Mouse (Mus musculus): ENCODE data around the gene Tox2.

The Tox2 gene

DNA sequence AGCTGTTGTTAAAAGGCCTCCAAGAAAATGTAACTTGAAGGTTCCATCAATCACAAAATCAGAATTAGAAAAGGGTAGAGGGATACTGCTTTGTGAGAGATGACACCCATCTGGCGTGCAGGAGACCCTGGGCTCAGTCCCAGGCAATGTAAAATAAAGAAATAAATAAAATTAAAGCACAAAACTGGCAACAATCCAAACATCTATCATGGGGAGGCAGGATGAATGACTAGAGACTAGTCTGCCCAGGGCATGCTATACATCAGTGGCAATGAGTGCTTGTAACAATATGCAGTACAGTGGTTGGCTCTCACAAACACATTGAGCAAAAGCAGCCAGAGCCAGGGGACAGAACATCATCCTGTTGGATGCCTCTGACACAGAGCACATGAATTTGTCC lies 53.8 kb downstream of the Tox2 start:
- no peak for DNase-seq (ENCODE audit: low spot score)

DNA sequence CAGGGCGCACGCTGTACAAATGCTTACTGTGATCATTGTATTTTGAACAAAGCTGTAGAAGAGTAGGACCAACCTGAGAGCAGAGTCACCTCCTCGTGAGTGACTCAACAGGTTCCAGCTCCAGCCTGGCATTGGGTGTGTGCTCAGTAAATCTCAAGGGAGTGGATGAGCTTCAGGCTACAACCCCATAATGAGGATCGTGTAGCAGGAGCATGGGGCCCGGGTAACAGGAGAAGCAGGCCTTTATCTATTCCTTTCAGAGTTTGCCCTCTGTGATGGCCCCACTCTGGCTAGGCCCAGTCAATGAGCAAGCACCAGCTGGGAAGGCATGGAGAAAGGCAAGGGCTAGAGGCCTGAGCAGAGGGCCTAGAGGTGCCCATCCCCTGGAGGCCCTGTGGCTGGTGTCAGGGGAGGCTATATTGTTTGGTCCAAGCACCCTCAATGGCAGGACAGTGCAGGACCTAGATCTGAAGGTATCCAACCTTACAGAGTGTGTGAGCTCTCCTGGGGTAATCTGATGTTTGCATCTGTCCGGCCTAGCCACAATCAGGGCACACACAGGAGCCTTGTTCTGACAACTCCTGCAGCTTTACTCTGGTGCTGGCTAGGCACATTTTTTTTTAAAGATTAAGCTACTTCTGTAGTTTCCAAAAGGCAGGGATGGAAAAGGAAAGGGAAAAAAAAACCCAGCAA lies 58.6 kb downstream of the Tox2 start:
- DNase-seq (ENCODE audit: low spot score): no peak

DNA sequence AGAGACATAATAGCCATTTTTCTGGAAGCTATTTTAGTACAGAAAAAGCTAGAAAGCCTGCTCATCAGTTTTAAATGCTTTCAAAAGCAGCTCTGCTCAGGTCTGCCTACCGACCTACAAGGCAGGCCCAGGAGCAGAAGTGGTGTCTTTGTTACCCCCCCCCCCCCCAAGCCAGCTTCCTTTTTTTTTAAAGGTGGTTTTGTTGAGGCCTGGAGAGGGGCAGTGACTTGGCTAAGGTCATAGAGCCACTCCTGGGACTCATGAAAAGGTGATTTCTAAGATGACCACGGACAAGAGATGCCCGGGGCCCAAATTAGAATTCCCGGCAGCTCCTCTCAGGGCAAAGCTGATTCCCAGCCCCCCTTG lies 59.1 kb downstream of the Tox2 start:
- no peak for DNase-seq (ENCODE audit: low spot score)

DNA sequence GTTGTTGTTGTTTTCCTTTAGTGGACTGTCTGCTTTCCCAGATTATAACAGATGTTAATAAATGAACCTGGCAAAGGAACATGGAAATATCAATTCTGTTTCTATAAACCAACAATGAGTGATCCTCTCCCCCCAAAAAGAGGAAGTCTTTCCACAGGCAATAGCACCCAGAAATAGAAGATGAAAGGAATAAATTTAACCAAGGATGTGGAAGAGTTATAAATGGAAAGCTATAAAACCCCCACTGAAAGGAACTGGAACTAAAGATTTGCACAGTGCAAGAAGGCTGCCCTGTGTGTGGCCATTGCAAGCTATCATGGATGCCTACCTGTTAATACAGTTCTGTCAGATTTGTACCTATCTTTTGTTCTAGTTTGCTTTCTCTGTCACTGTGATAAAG lies 64.2 kb downstream of the Tox2 start:
- DNase-seq (ENCODE audit: low spot score): no peak

DNA sequence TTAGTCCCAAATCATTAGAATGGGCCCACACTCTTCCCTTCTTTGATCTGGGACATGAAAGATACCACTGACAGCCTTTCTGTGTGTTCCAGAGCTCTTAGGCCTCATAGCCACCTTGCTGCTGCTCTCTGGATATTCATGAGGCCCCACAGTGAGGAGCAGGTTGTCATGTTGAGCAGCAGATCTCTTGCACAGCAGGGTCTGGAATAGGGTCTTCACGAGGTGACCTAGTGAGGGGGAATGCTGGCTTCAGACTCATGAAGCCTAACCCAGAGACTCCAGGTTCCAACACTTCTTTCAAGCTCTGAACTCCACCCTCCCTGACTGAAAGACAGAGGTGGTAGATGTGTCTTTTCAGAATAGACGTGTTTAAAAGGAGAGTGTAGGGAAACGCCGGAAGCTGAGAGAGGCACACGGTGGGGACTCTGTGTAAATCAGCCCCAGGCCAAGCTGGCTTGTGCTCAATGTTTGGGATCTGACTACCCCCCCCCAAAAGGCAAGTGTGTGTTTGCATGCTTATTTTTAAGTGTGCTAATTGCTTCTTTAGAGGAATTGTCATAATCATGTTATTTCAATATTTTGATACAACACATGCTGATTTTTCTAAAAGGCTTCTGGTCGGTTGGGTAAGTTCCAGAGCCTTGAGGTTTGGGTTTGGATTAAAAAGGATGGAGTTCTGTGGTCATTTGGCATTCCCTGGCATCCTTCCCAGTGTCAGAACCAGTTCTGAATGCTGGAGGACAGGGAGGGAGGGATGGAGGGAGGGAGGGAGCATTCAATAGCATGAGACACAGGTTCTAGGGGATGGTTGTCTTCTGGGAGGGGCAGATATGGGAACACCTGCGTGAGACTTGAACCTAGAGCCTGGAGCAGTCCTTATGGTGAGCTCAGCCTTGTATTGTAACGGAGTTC lies 68.9 kb downstream of the Tox2 start:
- DNase-seq (ENCODE audit: low spot score): no peak

DNA sequence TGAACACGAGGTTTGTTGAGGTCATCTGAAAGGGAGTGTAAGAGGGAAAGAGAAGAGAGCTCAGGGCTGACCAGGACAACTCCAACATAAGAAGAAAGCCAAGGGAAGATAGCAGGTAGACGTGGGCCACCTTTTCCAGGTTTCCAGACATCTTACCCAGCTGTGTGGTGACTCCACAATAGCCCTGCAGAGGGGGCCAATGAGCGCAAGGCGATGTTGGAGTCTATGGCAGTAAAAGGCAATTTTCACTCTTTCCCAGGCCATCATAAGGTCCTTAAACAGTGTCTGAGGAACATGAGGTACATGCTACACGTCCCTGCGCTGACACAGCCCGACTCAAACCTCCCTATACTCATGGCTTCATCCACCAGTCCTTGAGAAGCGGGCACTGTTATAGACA lies 70.9 kb downstream of the Tox2 start:
- DNase-seq (ENCODE audit: low spot score): no peak

DNA sequence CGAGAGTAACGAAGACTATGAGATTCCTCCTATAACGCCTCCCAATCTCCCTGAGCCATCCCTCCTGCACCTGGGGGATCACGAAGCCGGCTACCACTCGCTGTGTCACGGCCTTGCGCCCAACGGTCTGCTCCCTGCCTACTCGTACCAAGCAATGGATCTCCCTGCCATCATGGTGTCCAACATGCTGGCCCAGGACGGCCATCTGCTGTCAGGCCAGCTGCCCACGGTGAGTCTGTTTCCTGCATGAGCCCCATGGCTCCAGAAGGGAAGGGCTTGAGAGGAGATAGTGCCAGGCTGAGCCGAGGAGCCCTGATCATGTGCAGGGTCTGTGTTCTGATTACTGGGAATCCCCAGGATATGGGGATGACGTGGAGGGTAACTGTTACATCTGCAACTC lies 73.1 kb downstream of the Tox2 start:
- no peak for DNase-seq (ENCODE audit: low spot score)

DNA sequence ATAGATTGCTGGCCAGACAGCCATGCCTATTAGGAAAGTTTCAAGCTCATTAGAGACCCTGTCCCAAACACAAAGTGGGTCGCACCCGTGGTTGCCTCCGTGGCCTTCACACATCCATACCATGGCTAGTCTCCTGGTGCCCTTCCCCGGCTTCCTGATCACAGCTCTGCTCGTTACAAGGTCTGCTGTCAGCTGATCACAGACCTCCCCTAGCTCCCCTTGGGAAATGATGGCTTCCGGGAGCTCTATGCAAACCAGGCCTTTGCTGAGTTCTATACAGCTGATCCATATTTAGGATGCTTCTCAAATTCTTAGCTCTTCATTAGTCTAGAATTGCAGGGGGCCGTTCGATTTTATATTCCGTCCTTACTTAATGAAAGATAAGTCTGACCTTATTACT lies 75.1 kb downstream of the Tox2 start:
- no peak for DNase-seq (ENCODE audit: low spot score)

DNA sequence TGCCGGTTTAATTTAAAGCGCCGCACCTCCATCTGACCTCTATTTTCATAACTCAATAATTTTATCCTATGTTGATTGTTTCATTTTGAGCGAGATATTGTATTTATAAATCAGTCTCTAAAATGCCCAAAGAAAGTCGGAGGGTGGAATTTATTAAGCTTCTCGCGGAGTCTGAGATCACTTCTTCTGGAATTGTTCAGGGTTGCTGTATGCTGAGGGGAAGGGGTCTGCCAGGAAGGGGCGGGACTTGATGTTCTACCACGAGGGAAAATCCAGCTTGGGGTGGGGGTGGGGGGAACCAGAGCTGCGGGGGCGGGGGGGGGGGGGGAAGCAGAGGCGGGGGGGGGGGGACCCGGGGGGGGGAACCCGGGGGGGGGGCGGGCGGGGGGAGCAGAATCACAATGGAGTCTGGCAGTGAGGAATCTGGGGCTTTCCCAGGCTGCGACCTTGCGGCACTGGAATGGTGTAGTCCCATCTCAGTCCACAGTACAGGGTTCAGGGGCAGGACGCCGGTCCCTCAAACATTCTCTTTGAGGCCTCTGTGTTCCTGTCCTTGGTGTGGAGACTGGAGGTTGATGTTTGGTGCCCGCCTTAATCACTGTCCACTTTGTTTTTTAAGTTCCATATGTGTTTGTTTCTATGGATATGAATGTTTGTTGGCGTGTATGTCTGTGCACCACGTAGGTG lies 77.9 kb downstream of the Tox2 start:
- DNase-seq (ENCODE audit: low spot score): no peak

DNA sequence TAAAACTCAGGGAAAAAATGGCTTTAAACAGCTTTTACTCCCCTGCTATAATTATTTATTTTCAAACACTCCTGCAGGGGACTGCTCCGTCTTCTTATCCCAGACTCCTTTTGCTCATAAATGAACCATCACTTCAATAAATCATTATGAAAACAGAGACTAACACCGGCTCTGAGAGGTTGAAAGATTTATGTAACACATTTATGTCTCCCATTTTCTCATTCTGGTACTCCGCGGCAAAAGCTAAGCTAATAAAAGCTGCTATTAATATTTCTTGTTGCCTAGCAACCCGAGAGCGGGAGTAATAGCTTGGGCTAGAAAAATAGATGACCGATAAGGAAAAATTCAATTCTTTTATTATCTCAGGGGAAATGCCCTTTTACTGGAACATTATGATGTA lies 81.9 kb downstream of the Tox2 start:
- DNase-seq (ENCODE audit: low spot score): no peak

DNA sequence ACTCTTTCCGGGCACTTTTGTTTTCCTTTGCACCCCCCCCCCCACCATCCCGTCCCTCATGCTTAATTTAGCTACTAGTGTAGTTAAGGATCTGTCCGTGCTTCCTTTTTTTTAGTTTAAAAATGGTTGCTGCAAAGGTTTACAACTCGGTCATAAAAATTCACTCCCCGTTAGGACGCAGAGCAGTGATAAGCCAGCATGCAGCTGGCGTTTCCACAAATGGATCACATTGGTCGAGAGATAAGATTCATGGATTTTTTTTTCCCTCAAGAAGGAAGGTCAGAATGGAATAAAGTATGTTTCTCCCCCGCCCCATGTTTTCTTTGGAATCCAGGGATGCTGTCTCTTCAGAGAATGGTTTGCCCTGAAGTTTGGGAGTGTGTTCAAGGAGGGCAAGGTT lies 82.4 kb downstream of the Tox2 start:
- DNase-seq (ENCODE audit: low spot score): no peak

DNA sequence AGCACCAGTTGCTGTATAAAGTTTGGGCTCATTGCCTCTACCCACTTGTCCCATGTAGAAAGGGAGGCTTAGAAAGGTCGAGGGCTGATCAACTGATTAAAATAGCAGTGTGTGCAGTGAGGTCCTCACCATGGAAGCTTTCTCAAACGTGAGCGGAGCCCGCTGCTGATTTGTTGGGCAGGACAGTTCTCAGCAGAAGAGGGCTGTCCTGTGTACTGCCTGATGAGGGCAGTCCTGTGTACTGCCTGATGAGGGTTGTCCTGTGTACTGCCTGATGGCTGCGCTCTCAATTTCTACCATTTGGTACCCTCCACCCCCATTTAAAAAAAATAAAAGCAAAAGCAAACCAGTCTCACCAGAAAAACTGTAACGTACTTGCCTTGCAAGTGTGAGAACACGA lies 82.8 kb downstream of the Tox2 start:
- DNase-seq (ENCODE audit: low spot score): no peak

DNA sequence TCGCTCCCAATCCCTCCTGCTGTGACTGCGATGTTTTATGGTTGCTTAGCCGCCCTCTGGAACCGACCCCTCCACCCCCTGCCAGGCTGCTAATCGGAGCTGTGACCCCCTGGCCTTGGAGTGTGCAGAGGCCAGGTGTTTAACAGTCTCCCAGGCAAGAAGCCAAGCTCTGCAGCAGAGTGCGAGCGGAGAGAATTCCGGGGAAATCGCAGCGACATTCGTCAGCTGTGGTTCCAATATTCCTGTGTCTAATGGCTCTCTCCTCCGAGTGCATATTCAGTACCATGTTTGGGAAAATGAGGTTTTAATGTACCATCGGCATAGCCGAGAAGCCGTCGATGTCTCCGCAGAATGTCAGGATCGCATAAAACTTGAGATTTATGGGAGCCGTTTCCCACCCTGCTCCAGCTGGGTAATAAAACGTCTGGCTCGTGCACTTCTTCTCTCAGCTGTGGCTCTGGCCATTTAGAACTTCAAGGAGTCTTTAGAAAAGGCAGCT lies 86.0 kb downstream of the Tox2 start:
- DNase-seq (ENCODE audit: low spot score): no peak

DNA sequence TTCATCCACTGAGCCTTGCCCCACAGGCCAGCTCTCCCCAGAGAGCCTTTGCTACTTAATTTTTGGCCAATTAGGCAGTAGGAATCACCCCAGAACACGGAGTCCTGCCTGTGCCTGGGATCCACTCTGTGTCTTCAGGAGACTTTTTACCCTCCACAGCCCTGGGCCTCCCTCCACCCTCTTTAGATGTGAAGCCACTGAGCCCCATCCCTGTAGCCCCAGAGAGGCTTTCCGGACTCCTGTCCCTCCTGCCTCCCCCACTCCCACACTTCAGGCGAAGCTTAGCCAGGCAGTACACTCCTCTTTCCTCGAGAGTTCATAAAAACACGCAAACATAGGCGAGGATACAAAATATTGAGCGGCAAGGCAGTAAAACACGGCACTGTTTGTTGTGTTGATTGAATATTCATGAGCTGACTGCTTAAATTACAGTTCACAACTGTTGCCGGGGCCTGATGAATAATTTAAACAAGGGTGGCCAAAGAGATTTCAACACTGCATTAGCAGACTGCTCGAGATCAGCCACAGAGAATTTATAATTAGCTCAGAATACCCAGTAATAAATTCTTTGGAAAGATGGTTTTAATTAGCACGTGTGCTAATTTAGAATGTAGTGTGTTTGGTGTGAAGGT lies 94.2 kb downstream of the Tox2 start:
- DNase-seq (ENCODE audit: low spot score): no peak

DNA sequence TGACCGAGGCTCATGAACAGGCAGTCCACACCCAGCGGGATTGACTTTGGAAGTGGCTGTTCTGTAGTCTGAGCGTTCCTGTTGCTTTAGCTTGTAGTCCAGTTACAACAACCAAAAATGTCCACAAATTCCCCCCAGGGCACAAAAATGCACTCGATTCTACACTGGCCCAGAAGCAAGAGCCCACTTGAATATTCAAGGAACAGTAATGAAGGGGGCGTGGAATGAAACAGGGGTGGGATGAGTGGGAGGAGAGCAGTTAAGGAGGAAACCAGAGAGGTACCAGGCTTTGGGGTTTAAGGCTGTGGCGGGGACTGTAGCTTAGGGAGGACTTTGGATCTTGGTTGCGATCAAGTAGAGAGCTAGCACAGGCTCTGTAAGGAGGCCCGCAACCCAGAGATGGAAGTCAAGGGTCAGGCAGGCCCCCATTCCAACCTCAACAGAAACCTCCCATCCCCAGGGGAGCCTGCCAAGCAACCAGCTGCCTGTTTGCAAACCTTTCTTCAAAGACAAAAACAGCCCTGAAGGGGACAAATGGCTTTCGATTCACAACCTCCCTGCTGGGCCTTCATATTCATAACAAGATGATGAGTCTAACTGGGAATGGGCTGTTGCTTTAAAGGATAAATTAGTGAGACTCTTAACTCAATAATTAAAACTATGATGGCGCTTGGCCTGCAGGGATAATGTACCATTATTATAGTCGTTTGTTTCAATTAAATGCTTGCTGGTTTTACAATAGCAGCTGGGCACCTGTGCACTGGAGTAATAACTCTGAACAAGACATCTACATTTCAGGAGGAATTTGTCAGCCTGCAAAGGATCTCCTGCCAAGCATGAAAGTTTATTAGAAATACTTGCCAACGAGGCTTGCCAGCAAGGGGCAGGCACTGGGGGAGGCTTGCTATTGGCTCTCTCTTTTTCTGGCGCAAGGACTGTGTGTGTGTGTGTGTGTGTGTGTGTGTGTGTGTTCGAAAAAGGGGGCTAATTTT lies 97.4 kb downstream of the Tox2 start:
- DNase-seq (ENCODE audit: low spot score): no peak

DNA sequence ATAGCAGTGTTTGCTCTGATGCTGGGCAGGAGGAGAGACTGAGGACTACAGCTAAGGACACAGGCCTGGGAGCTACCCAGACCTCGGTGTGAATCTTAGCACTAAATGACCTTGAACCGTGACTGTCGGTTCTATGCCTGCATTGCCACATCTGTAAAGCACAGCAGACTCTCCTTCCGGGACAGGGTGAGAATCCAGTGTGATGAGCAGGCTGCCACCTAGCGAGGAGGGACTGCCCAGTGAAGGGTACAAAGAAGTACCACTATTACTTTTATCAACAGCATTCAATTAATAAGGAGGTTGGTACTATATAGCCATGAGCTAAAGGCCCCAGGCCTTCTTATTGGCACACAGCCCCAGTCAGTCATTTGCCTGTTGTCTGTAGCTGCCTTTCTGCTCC lies 98.7 kb downstream of the Tox2 start:
- DNase-seq (ENCODE audit: low spot score): no peak

DNA sequence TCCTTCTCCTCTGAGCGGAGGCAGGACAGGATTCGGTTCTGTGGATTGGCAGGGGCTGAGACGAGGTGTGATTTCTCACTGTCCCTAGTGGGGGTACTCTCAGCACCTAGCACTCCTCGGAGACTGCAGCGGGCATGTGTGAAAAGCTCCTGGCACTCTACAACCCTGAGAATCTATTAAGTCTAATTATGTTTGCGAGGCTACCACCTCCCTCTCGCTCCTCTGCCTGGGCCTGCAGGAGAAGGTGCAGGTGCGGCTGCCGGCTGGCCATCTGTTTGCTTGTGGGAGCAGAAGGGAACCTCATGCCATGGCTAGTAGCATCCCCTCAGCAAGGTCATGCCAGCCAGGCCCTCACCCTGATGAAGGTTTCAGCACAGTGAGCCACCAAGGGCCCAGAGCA lies 100.1 kb downstream of the Tox2 start:
- no peak for DNase-seq (ENCODE audit: low spot score)

DNA sequence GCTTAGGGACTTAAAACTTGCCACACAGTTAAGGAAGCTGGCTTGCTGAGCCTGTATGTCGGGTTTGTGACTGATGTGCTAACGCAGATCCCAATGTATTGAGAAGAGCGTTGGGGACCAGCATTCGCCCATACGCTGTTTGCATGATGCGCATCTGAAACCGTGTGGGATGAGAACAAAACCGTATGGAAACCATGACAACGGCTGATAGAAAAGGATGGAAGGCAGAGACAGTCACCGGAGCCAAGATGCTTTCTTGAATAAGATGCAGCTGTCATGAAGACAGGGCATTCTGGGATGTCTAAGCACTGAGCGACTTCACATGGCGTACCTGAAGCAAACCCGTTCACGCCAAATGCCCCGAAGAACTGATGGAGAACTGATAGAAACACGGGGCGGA lies 106.5 kb downstream of the Tox2 start:
- DNase-seq (ENCODE audit: low spot score): no peak

DNA sequence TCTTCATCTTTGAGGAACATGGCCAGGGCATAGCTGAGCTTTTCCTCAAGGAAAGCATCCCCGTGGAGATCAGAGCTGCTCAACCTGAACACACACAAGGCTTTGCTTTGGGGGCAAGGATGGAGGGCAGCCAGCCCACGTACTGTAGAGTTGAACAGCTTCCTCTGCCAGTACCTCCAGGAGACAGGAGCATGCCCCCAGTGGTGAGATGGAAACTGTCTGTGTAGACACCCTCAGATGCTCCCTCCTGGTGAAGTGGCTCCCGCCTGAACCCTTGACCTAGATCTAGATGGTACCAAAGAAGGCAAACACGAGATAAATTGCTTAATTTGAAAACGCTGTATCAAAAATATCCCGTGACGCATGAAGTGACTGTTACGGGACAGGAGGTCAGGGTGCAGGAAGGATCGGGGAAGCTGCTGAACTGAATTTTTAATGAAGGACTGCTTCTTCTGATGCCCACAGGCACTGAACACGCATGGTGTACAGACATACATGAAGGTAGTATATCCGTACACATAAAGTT lies 107.3 kb downstream of the Tox2 start:
- no peak for DNase-seq (ENCODE audit: low spot score)

DNA sequence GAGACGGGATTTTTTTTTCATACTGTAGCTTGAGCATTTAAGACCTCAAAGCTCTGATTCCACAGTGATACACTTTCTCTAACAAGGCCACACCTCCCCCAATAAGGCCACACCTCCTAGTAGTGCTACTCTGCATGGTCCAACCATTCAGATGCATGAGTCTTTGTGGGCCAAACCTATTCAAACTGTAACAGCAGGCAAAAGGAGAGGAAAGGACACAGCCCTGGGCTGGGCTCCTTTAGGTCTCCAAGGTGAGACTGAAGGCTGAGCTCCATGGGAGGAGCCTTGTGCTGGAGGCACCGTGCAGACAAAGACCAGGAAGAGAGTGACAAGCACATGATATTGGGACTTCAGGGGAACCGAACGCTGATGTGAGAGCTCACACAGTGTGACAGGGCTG lies 114.4 kb downstream of the Tox2 start:
- DNase-seq (ENCODE audit: low spot score): no peak

DNA sequence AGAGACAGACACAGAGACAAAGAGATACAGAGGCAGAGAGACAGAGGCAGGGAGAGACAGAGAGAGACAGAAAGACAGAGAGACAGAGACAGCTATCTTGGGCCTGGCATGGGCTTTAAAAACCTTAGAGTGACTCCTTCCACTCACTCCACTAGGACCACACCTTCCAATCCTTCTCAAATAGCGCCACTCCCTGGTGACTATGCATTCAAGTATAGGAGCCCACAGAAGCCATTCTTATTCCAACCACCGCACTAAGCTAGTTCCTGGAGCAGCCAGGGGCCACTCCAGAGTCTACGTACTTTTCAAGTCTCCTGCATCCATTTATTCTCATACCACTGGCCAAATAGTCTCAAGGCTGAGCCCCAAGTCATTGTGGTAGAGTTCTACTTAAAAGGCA lies 115.9 kb downstream of the Tox2 start:
- DNase-seq (ENCODE audit: low spot score): no peak
